Mouse (Mus musculus) hindbrain, postnatal 0 days (tissue): ENCODE measurements around the gene Traf3ip1. TPM values are rescaled to one million over a fixed set of nuclear protein-coding genes. Genes with fewer than 3 reads are reported as not detected.
A peak's percentile ranks its signal among the peaks of the same experiment; 100 is the strongest.

Experiments
- ATAC-seq: fragments of 200-750 bp; cut with Nextera tagmentation; 2 replicates; pipeline ENCODE4 v1.8.0; 2017; ENCODE audit warnings: mild to moderate bottlenecking, moderate TSS enrichment, moderate library complexity
- DNase-seq: peaks from one replicate; pipeline ENCODE4 v3.0.0-alpha.2; 2015; ENCODE audit warnings: low spot score
- H3K27ac ChIP-seq: fragments of 300-500 bp; sonication (generic); 2 replicates; pipeline ENCODE4 v1.5.1; 2014; ENCODE audit warnings: mild to moderate bottlenecking
- H3K27me3 ChIP-seq: fragments of 300-500 bp; sonication (generic); 2 replicates; pipeline ENCODE4 v1.6.1; 2014; ENCODE audit warnings: low read length, mixed read lengths; ENCODE audit not compliant: insufficient read depth
- H3K36me3 ChIP-seq: fragments of 300-500 bp; sonication (generic); 2 replicates; pipeline ENCODE4 v1.6.1; 2014; ENCODE audit warnings: low read length, mixed read lengths; ENCODE audit not compliant: insufficient read depth
- H3K4me1 ChIP-seq: fragments of 300-500 bp; sonication (generic); 2 replicates; pipeline ENCODE4 v1.6.1; 2014; ENCODE audit warnings: antibody characterized with exemption, low read length, mixed read lengths; ENCODE audit not compliant: insufficient read depth
- H3K4me2 ChIP-seq: fragments of 300-500 bp; sonication (generic); 2 replicates; pipeline ENCODE4 v1.6.1; 2014; ENCODE audit warnings: low read depth, mild to moderate bottlenecking, low read length, moderate library complexity, mixed read lengths
- H3K4me3 ChIP-seq: fragments of 300-500 bp; sonication (generic); 2 replicates; pipeline ENCODE4 v1.5.1; 2014; ENCODE audit warnings: low read length
- H3K9ac ChIP-seq: fragments of 300-500 bp; sonication (generic); replicated peaks from 2 replicates; pipeline ENCODE4 v1.6.1; 2014; ENCODE audit warnings: mild to moderate bottlenecking, low read length, moderate library complexity, mixed read lengths
- H3K9me3 ChIP-seq: fragments of 300-500 bp; sonication (generic); 2 replicates; pipeline ENCODE4 v1.6.1; 2016; ENCODE audit warnings: low read length, mixed read lengths
- CTCF ChIP-seq: IDR thresholded peaks from 2 replicates; pipeline ENCODE4 v1.5.1; 2016; ENCODE audit warnings: antibody characterized with exemption, control low read depth, low read depth
- WGBS: fragments of 180-500 bp; shearing (Covaris S2); extraction: QIAGEN DNeasy Blood & Tissue Kit; methylation state at CpG from one replicate; pipeline ENCODE4 v1.1.7; 2014; 5-methylcytosine and 5-hydroxymethylcytosine counted together
- polyA plus RNA-seq: library from polyadenylated mRNA; unstranded; fragments of >200 nt; fragmentation: Nextera tagmentation; extraction: Ambion mirVana; gene quantifications from 2 replicates; pipeline ENCODE4 v1.2.1, GENCODE M21; 2015
- total RNA-seq: library from RNA; depleted of rRNA; stranded (reverse); fragments of >200 nt; gene quantifications from 2 replicates; pipeline ENCODE4 v1.2.3, GENCODE M21; 2014

Traf3ip1 gene
- total and polyA plus RNA-seq, 2 experiments from 2014 or later = 7.4 to 11.7 TPM

GRCm38 (mm10) chr1:91483304-91484010, 11.0 kb upstream of the Traf3ip1 start:
- 48% methylated on average over 10 of the region's 10 CpGs for WGBS
- Histone ChIP-seq H3K27ac (no peak overlapping the region), H3K9me3 (no peaks in the 10 kb centered on the region), H3K4me3 (no peak overlapping the region), H3K4me1 (no peaks in the 10 kb centered on the region), H3K27me3 (no peaks in the 10 kb centered on the region), H3K4me2 (no peak overlapping the region), H3K36me3 (no peaks in the 10 kb centered on the region), H3K9ac (no peak overlapping the region)
- TF ChIP-seq CTCF = peak; percentile 83
- DNase-seq = peak; percentile 85
- ATAC-seq = peak; percentile 81

- no peak overlapping the region for H3K4me3 ChIP-seq
- no peaks in the 10 kb centered on the region for H3K4me1 ChIP-seq
- DNase-seq (no peak), ATAC-seq (no peak)
- H3K4me2 ChIP-seq = no peak overlapping the region
- H3K9me3 ChIP-seq = no peaks in the 10 kb centered on the region
- no peak for TF ChIP-seq CTCF
- H3K27ac ChIP-seq = no peak overlapping the region
- H3K36me3 ChIP-seq = no peaks in the 10 kb centered on the region
- 46% methylated on average over 5 of the region's 5 CpGs for WGBS
- no peaks in the 10 kb centered on the region for H3K27me3 ChIP-seq
- no peak overlapping the region for H3K9ac ChIP-seq
Observed at GRCm38 (mm10) chr1:91484011-91484346, 10.5 kb upstream of the Traf3ip1 start.

- Histone ChIP-seq H3K4me2 (no peak overlapping the region), H3K36me3 (no peaks in the 10 kb centered on the region), H3K9me3 (no peaks in the 10 kb centered on the region), H3K27me3 (no peaks in the 10 kb centered on the region), H3K4me3 (no peak overlapping the region), H3K4me1 (no peaks in the 10 kb centered on the region), H3K27ac (no peak overlapping the region), H3K9ac (no peak overlapping the region)
- no peak for TF ChIP-seq CTCF
- ATAC-seq (no peak), DNase-seq (no peak)
- 67% methylated on average over 3 of the region's 3 CpGs for WGBS
Observed at GRCm38 (mm10) chr1:91485422-91485821, 9.0 kb upstream of the Traf3ip1 start.

- Histone ChIP-seq H3K9me3 (no peaks in the 10 kb centered on the region), H3K36me3 (no peaks in the 10 kb centered on the region), H3K4me3 (no peak overlapping the region), H3K9ac (no peak overlapping the region), H3K27me3 (no peaks in the 10 kb centered on the region), H3K4me2 (no peak overlapping the region), H3K27ac (no peak overlapping the region), H3K4me1 (no peaks in the 10 kb centered on the region)
- no peak for DNase-seq
- no peak for ATAC-seq
- no peak for TF ChIP-seq CTCF
- WGBS = 79% methylated on average over 3 of the region's 3 CpGs
Observed at GRCm38 (mm10) chr1:91486165-91486564, 8.3 kb upstream of the Traf3ip1 start.

- ATAC-seq (no peak), DNase-seq (no peak)
Observed at GRCm38 (mm10) chr1:91490322-91490721, 4.1 kb upstream of the Traf3ip1 start.

GRCm38 (mm10) chr1:91492740-91493139, 1.7 kb upstream of the Traf3ip1 start:
- 7% methylated on average over 2 of the region's 2 CpGs for WGBS
- Histone ChIP-seq H3K4me1 (peaks cover 14% of the 10 kb centered on the region; the same call in 1 of the 2 replicates), H3K36me3 (no peaks in the 10 kb centered on the region), H3K27me3 (no peaks in the 10 kb centered on the region), H3K27ac (no peak overlapping the region), H3K4me3 (no peak overlapping the region), H3K4me2 (no peak overlapping the region), H3K9me3 (no peaks in the 10 kb centered on the region), H3K9ac (no peak overlapping the region)
- no peak for TF ChIP-seq CTCF
- ATAC-seq (no peak), DNase-seq (no peak)

More at GRCm38 (mm10) chr1:91490322-91490721, 4.1 kb upstream of the Traf3ip1 start:
- Histone ChIP-seq H3K9ac (no peak overlapping the region), H3K36me3 (no peaks in the 10 kb centered on the region), H3K9me3 (no peaks in the 10 kb centered on the region), H3K4me1 (peaks cover 7% of the 10 kb centered on the region; the same call in 1 of the 2 replicates), H3K4me3 (no peak overlapping the region), H3K27ac (no peak overlapping the region), H3K27me3 (no peaks in the 10 kb centered on the region), H3K4me2 (no peak overlapping the region)
- 78% methylated on average over 1 of the region's 1 CpGs for WGBS
- TF ChIP-seq CTCF = no peak

GRCm38 (mm10) chr1:91493938-91494337, 509 bp upstream of the Traf3ip1 start:
- WGBS = 49% methylated on average over 3 of the region's 3 CpGs
- Histone ChIP-seq H3K27me3 (no peaks in the 10 kb centered on the region), H3K27ac (no peak overlapping the region), H3K4me3 (peak overlapping the region; percentile 87), H3K36me3 (no peaks in the 10 kb centered on the region), H3K4me2 (peak overlapping the region; percentile 82), H3K4me1 (peaks cover 14% of the 10 kb centered on the region; the same call in 1 of the 2 replicates), H3K9me3 (no peaks in the 10 kb centered on the region), H3K9ac (no peak overlapping the region; the same call in 1 of the 2 replicates)
- peak; percentile 11; the same call in 1 of the 2 replicates for ATAC-seq
- no peak for TF ChIP-seq CTCF
- DNase-seq = no peak
